Mouse (Mus musculus) frontal cortex, postnatal 10 days (tissue): ENCODE results near the gene Fbxo11.
"Not testable (repeated sequence)": the region's sequence is repeated elsewhere in the genome, so short reads cannot be mapped to it uniquely, and the experiment has no call there.

ENCODE experiments used
- DNase-seq, 2 experiments: peaks; one replicate each; pipeline ENCODE4 v3.0.0; 2022; ENCODE audit warnings: low spot score in 2 of 2, mixed read lengths in 1 of 2

Gene Fbxo11

GRCm38 (mm10) chr17:88067202-88067901, 2.3 kb upstream of the Fbxo11 start:
- no peak for DNase-seq

- no peak for DNase-seq
Observed at GRCm38 (mm10) chr17:88066799-88067198, 1.7 kb upstream of the Fbxo11 start.

- peak; percentile 88 to 90 for DNase-seq
Observed at GRCm38 (mm10) chr17:88065801-88066646, 933 bp upstream of the Fbxo11 start.

GRCm38 (mm10) chr17:88064347-88065030, 602 bp downstream of the Fbxo11 start:
- peak; percentile 45 to 66 for DNase-seq

GRCm38 (mm10) chr17:88063980-88064346, 1.1 kb downstream of the Fbxo11 start:
- DNase-seq = peak; percentile 62 to 65

- DNase-seq = no peak
Observed at GRCm38 (mm10) chr17:88062860-88063580, 2.1 kb downstream of the Fbxo11 start.

GRCm38 (mm10) chr17:88061942-88062341, 3.1 kb downstream of the Fbxo11 start:
- no peak for DNase-seq

GRCm38 (mm10) chr17:88058280-88058679, 6.8 kb downstream of the Fbxo11 start:
- DNase-seq = no peak

- DNase-seq = no peak
Observed at GRCm38 (mm10) chr17:88057846-88058245, 7.2 kb downstream of the Fbxo11 start.

GRCm38 (mm10) chr17:88051679-88052078, 13.4 kb downstream of the Fbxo11 start:
- DNase-seq = no peak

GRCm38 (mm10) chr17:88050892-88051291, 14.2 kb downstream of the Fbxo11 start:
- DNase-seq = no peak

GRCm38 (mm10) chr17:88050318-88050717, 14.8 kb downstream of the Fbxo11 start:
- DNase-seq = no peak

GRCm38 (mm10) chr17:88042099-88043086, 22.7 kb downstream of the Fbxo11 start:
- no peak for DNase-seq

- no peak for DNase-seq
Observed at GRCm38 (mm10) chr17:88040810-88041209, 24.3 kb downstream of the Fbxo11 start.

GRCm38 (mm10) chr17:88034418-88034817, 30.7 kb downstream of the Fbxo11 start:
- DNase-seq = no peak

GRCm38 (mm10) chr17:88031755-88032154, 33.3 kb downstream of the Fbxo11 start:
- no peak for DNase-seq

- DNase-seq = no peak
Observed at GRCm38 (mm10) chr17:88029194-88029970, 35.7 kb downstream of the Fbxo11 start.

GRCm38 (mm10) chr17:88025227-88025626, 39.9 kb downstream of the Fbxo11 start:
- peak in 1 of 2 experiments; percentile 24 for DNase-seq

- no peak for DNase-seq
Observed at GRCm38 (mm10) chr17:88023924-88024323, 41.2 kb downstream of the Fbxo11 start.

- DNase-seq = not testable (repeated sequence)
Observed at GRCm38 (mm10) chr17:88016027-88016426, 49.1 kb downstream of the Fbxo11 start.
